Mouse (Mus musculus): ENCODE data around the gene Vmn1r177. TPM values are rescaled to one million over a fixed set of nuclear protein-coding genes. Genes with fewer than 3 reads are reported as not detected.
"Not testable (repeated sequence)": the region's sequence is repeated elsewhere in the genome, so short reads cannot be mapped to it uniquely, and the experiment has no call there.

Gene Vmn1r177
- not detected in 2 replicates for polyA plus RNA-seq (2014; fragmentation: Nextera tagmentation; extraction: Ambion mirVana)

GRCm38 (mm10) chr7:23866349-23866748, at the start of gene Vmn1r177:
TSS of gene Vmn1r177 (minus strand) at chr7:23866449.
- H3K36me3 ChIP-seq (replicated peaks; ENCODE audit: control insufficient read depth, insufficient read depth, low read depth, low read length); DNase-seq (ENCODE audit: low spot score); H3K4me1 ChIP-seq (ENCODE audit: control insufficient read depth, insufficient read depth, low read length); H3K4me3 ChIP-seq (ENCODE audit: low read depth, low read length); H3K4me2 ChIP-seq (ENCODE audit: low read depth, low read length); H3K9me3 ChIP-seq (replicated peaks; ENCODE audit: control insufficient read depth, low read length); H3K27ac ChIP-seq (replicated peaks; ENCODE audit: low read depth, low read length); H3K9ac ChIP-seq (replicated peaks; ENCODE audit: low read length); H3K27me3 ChIP-seq (ENCODE audit: control insufficient read depth, insufficient read depth, low read length); ATAC-seq (replicated peaks; ENCODE audit: insufficient number of reproducible peaks, low FRiP score, low TSS enrichment, low read depth): not testable (repeated sequence)
- WGBS, result 0% methylated on average over 1 of the region's 1 CpGs

- no peak within 1 kb of the TSS for H3K4me3 ChIP-seq (ENCODE audit: low read depth, low read length)
- H3K9me3 ChIP-seq (replicated peaks; ENCODE audit: control insufficient read depth, low read length), result no peaks in the 10 kb centered on the region
- WGBS, result 75% methylated on average over 1 of the region's 1 CpGs
- H3K4me1 ChIP-seq (ENCODE audit: control insufficient read depth, insufficient read depth, low read length), result no peaks in the 10 kb centered on the region
- no peak within 1 kb of the TSS for H3K9ac ChIP-seq (replicated peaks; ENCODE audit: low read length)
- DNase-seq (ENCODE audit: low spot score) (no peak), ATAC-seq (replicated peaks; ENCODE audit: insufficient number of reproducible peaks, low FRiP score, low TSS enrichment, low read depth) (no peak)
- no peak within 1 kb of the TSS for H3K27ac ChIP-seq (replicated peaks; ENCODE audit: low read depth, low read length)
- no peaks in the 10 kb centered on the region for H3K36me3 ChIP-seq (replicated peaks; ENCODE audit: control insufficient read depth, insufficient read depth, low read depth, low read length)
- no peaks in the 10 kb centered on the region for H3K27me3 ChIP-seq (ENCODE audit: control insufficient read depth, insufficient read depth, low read length)
- no peak within 1 kb of the TSS for H3K4me2 ChIP-seq (ENCODE audit: low read depth, low read length)
Measured at GRCm38 (mm10) chr7:23891709-23892108, 25.5 kb upstream of the Vmn1r177 start, which contains the start of gene Vmn1r178. TSS of gene Vmn1r178 (plus strand) at chr7:23892009.

GRCm38 (mm10) chr7:23876918-23877317, 10.7 kb upstream of the Vmn1r177 start:
- not testable (repeated sequence) for H3K36me3 ChIP-seq (replicated peaks; ENCODE audit: control insufficient read depth, insufficient read depth, low read depth, low read length); H3K4me3 ChIP-seq (ENCODE audit: low read depth, low read length); H3K9ac ChIP-seq (replicated peaks; ENCODE audit: low read length); DNase-seq (ENCODE audit: low spot score); ATAC-seq (replicated peaks; ENCODE audit: insufficient number of reproducible peaks, low FRiP score, low TSS enrichment, low read depth); H3K4me2 ChIP-seq (ENCODE audit: low read depth, low read length); H3K27me3 ChIP-seq (ENCODE audit: control insufficient read depth, insufficient read depth, low read length); H3K9me3 ChIP-seq (replicated peaks; ENCODE audit: control insufficient read depth, low read length); H3K27ac ChIP-seq (replicated peaks; ENCODE audit: low read depth, low read length); H3K4me1 ChIP-seq (ENCODE audit: control insufficient read depth, insufficient read depth, low read length)
- WGBS, result 76% methylated on average over 3 of the region's 4 CpGs

- not testable (repeated sequence) for H3K36me3 ChIP-seq (replicated peaks; ENCODE audit: control insufficient read depth, insufficient read depth, low read depth, low read length); H3K9ac ChIP-seq (replicated peaks; ENCODE audit: low read length); H3K4me2 ChIP-seq (ENCODE audit: low read depth, low read length); H3K27me3 ChIP-seq (ENCODE audit: control insufficient read depth, insufficient read depth, low read length); DNase-seq (ENCODE audit: low spot score); H3K9me3 ChIP-seq (replicated peaks; ENCODE audit: control insufficient read depth, low read length); ATAC-seq (replicated peaks; ENCODE audit: insufficient number of reproducible peaks, low FRiP score, low TSS enrichment, low read depth); H3K4me1 ChIP-seq (ENCODE audit: control insufficient read depth, insufficient read depth, low read length); H3K27ac ChIP-seq (replicated peaks; ENCODE audit: low read depth, low read length); H3K4me3 ChIP-seq (ENCODE audit: low read depth, low read length)
- WGBS, result no CpG with 5 or more reads among the region's 1 CpGs
Measured at GRCm38 (mm10) chr7:23837272-23837671, 29.0 kb downstream of the Vmn1r177 start, which contains the start of gene Vmn1r176. TSS of gene Vmn1r176 (minus strand) at chr7:23837372.

Other genes with a start within 250 kb of the Vmn1r177 start
- not detected in 2 replicates for gene Vmn1r171, start 235.7 kb downstream of the Vmn1r177 start, polyA plus RNA-seq (2014; fragmentation: Nextera tagmentation; extraction: Ambion mirVana)
- not detected in 2 replicates for gene Vmn1r172, start 208.1 kb downstream of the Vmn1r177 start, polyA plus RNA-seq (2014; fragmentation: Nextera tagmentation; extraction: Ambion mirVana)
- gene Vmn1r173, start 165.7 kb downstream of the Vmn1r177 start, polyA plus RNA-seq (2014; fragmentation: Nextera tagmentation; extraction: Ambion mirVana), result not detected in 2 replicates
- gene Vmn1r174, start 114.2 kb downstream of the Vmn1r177 start, polyA plus RNA-seq (2014; fragmentation: Nextera tagmentation; extraction: Ambion mirVana), result not detected in 2 replicates
- gene Vmn1r175, start 55.8 kb downstream of the Vmn1r177 start, polyA plus RNA-seq (2014; fragmentation: Nextera tagmentation; extraction: Ambion mirVana), result not detected in 2 replicates
- not detected in 2 replicates for gene Vmn1r176, start 29.1 kb downstream of the Vmn1r177 start, polyA plus RNA-seq (2014; fragmentation: Nextera tagmentation; extraction: Ambion mirVana)
- gene Vmn1r178, start 25.6 kb upstream of the Vmn1r177 start, polyA plus RNA-seq (2014; fragmentation: Nextera tagmentation; extraction: Ambion mirVana), result not detected in 2 replicates
- gene Vmn1r179, start 60.5 kb upstream of the Vmn1r177 start, polyA plus RNA-seq (2014; fragmentation: Nextera tagmentation; extraction: Ambion mirVana), result not detected in 2 replicates
- not detected in 2 replicates for gene Vmn1r180, start 84.2 kb upstream of the Vmn1r177 start, polyA plus RNA-seq (2014; fragmentation: Nextera tagmentation; extraction: Ambion mirVana)
- gene Vmn1r181, start 108.2 kb upstream of the Vmn1r177 start, polyA plus RNA-seq (2014; fragmentation: Nextera tagmentation; extraction: Ambion mirVana), result not detected in 2 replicates
- gene V1rd19, start 135.2 kb upstream of the Vmn1r177 start, polyA plus RNA-seq (2014; fragmentation: Nextera tagmentation; extraction: Ambion mirVana), result not detected in 2 replicates
- gene Vmn1r183, start 186.8 kb upstream of the Vmn1r177 start, polyA plus RNA-seq (2014; fragmentation: Nextera tagmentation; extraction: Ambion mirVana), result not detected in 2 replicates
- gene Zfp180, start 215.5 kb upstream of the Vmn1r177 start, polyA plus RNA-seq (2014; fragmentation: Nextera tagmentation; extraction: Ambion mirVana), result 32.5 and 32.7 TPM in 2 replicates
- 4.3 and 4.4 TPM in 2 replicates for gene Zfp112, start 245.9 kb upstream of the Vmn1r177 start, polyA plus RNA-seq (2014; fragmentation: Nextera tagmentation; extraction: Ambion mirVana)

Data from embryonic facial prominence, embryonic 11.5 days (tissue).